Mouse (Mus musculus): ENCODE measurements around the gene Bloc1s5. TPM values are rescaled to one million over a fixed set of nuclear protein-coding genes. Genes with fewer than 3 reads are reported as not detected.
A peak's percentile ranks its signal among the peaks of the same experiment; 100 is the strongest.

The Bloc1s5 gene
- polyA plus RNA-seq, 1 experiment from 2014 or later = 20.1 TPM

DNA sequence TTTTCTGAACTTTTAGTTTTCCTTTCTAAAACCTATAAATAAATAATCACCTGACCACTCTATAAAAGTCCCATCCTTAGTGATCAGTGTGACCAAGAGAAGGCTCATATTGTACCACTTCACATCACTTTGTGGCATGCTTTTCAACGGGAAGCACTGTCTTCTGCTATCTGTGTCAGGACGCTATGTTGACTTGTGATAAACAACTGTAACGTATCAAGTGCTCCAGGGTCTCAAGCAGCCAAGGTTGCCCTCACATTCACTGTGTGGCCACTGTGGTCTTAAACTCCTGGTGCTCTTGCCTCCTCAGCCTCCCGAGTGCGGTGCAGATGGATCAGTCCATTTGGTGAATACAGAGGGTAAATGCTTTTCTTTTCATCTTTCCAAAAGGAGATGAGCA, 19.3 kb downstream of the Bloc1s5 start:
- Histone ChIP-seq H3K9me3 (replicated peaks) (0 out of 2 replicates have a peak, but pooled peaks cover 2% of the 10 kb centered on the region), H3K27me3 (no peaks in the 10 kb centered on the region), H3K4me2 (no peak overlapping the region), H3K4me1 (0 out of 2 replicates have a peak, but pooled peaks cover 4% of the 10 kb centered on the region), H3K9ac (no peak overlapping the region), H3K36me3 (peaks cover 25% of the 10 kb centered on the region), H3K4me3 (replicated peaks) (no peak overlapping the region), H3K27ac (no peak overlapping the region)
- ATAC-seq (replicated peaks; ENCODE audit: low FRiP score) = no peak
- 82% methylated on average over 5 of the region's 5 CpGs for WGBS

DNA sequence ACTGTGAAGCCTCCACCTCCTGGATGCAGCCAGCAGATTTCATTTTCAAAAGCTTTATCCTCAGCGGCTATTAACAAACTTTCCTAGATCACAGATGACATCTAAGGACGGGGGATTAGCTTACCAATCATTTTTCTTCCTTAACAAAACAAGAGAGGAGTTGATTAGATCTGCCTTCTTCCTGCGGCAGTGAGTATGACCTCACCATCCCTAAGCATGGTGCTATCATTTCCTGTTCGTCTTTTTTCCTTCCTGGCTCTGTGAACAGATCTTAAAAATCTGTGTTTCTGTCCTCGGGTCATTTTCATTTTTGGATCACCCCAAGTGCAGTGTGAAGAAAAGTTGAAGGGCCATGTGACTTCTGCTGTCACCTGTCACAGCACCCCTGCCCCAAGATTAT, 20.6 kb downstream of the Bloc1s5 start:
- Histone ChIP-seq H3K9ac (no peak overlapping the region), H3K4me3 (replicated peaks) (no peak overlapping the region), H3K27me3 (no peaks in the 10 kb centered on the region), H3K27ac (0 out of 2 replicates have a peak overlapping the region, but pooled peaks have one; percentile 18), H3K4me1 (0 out of 2 replicates have a peak, but pooled peaks cover 4% of the 10 kb centered on the region), H3K4me2 (no peak overlapping the region), H3K36me3 (peaks cover 25% of the 10 kb centered on the region), H3K9me3 (replicated peaks) (no peaks in the 10 kb centered on the region)
- no peak for ATAC-seq (replicated peaks; ENCODE audit: low FRiP score)
- WGBS = 37% methylated on average over 5 of the region's 5 CpGs

DNA sequence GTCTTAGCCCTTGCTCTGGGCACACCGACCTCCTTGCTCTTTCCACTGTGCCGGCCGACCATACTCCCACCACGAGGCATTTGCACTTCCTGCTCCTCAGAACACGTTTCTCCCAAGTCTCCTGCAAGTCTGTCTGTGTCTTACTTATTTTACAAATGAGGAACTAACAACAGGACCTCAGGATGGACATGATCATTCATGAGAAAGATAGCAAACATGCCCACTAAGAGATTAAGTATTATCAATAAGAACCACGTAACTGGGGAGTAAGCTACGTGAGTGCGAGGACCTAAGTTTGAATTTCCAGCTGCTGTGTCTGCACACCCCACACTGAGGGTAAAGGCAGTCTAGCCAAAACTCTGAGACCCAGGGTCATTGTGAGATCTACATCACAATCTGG, 21.3 kb downstream of the Bloc1s5 start:
- H3K27me3 ChIP-seq = no peaks in the 10 kb centered on the region
- 0 out of 2 replicates have a peak, but pooled peaks cover 4% of the 10 kb centered on the region for H3K4me1 ChIP-seq
- ATAC-seq (replicated peaks; ENCODE audit: low FRiP score) = no peak
- H3K4me3 ChIP-seq (replicated peaks) = no peak overlapping the region
- H3K4me2 ChIP-seq = no peak overlapping the region
- no peaks in the 10 kb centered on the region for H3K9me3 ChIP-seq (replicated peaks)
- H3K9ac ChIP-seq = no peak overlapping the region
- peaks cover 22% of the 10 kb centered on the region for H3K36me3 ChIP-seq
- no peak overlapping the region for H3K27ac ChIP-seq
- WGBS = 76% methylated on average over 8 of the region's 8 CpGs

DNA sequence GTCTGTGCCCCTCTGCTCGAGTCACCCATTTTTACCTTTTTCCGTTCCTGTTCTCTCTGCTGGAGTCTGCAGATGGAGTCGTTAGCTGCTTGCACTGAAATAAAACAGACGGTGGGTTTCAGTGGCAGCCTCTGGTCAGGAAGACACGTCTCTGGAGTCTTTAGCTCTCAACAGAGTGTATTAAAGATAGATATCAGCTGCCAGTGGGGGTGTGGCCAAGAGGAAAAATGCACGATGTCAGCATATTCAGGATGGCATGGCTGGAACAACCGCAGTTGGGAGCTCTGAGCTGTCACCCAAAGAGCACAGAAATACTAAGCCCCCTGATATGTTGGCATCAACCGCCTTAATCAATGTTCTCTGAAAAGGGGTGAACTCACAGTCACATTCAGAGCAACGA, 22.3 kb downstream of the Bloc1s5 start:
- H3K4me2 ChIP-seq = no peak overlapping the region
- H3K9ac ChIP-seq = no peak overlapping the region
- peaks cover 22% of the 10 kb centered on the region for H3K36me3 ChIP-seq
- H3K4me1 ChIP-seq = 0 out of 2 replicates have a peak, but pooled peaks cover 4% of the 10 kb centered on the region
- no peak overlapping the region for H3K27ac ChIP-seq
- H3K27me3 ChIP-seq = no peaks in the 10 kb centered on the region
- no peaks in the 10 kb centered on the region for H3K9me3 ChIP-seq (replicated peaks)
- no peak for ATAC-seq (replicated peaks; ENCODE audit: low FRiP score)
- no peak overlapping the region for H3K4me3 ChIP-seq (replicated peaks)
- WGBS = 81% methylated on average over 9 of the region's 9 CpGs

- no peak for ATAC-seq (replicated peaks; ENCODE audit: low FRiP score)
- H3K9me3 ChIP-seq (replicated peaks) = no peaks in the 10 kb centered on the region
- H3K4me3 ChIP-seq (replicated peaks) = no peak overlapping the region
- H3K27ac ChIP-seq = no peak overlapping the region
- peaks cover 24% of the 10 kb centered on the region for H3K36me3 ChIP-seq
- H3K9ac ChIP-seq = no peak overlapping the region
- no peak overlapping the region for H3K4me2 ChIP-seq
- over 99% methylated on average over 4 of the region's 4 CpGs for WGBS
- no peaks in the 10 kb centered on the region for H3K27me3 ChIP-seq
- H3K4me1 ChIP-seq = 0 out of 2 replicates have a peak, but pooled peaks cover 4% of the 10 kb centered on the region
These were observed 22.7 kb downstream of the Bloc1s5 start for GRCm38 (mm10) chr13:38612179-38612578.

DNA sequence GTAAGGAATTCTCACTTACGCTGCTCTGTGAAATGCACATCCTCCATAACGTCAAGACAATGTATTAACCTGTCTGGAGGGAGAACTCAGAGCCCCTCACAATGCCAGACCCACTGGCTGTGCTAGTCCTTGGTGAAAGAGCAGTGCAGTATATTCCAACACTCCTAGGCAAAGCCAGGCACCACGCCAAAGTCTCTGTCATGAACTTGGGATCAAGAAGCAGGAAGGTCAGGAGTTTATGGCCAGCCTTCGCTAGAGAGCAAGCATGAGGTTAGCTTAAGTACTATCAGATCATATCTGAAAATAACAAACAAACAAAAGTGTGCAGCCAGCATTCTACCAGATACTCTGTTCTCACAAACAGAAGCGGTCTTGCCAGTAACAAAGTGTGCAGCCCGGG, 24.6 kb downstream of the Bloc1s5 start:
- Histone ChIP-seq H3K27me3 (no peaks in the 10 kb centered on the region), H3K4me1 (0 out of 2 replicates have a peak, but pooled peaks cover 4% of the 10 kb centered on the region), H3K27ac (no peak overlapping the region), H3K4me3 (replicated peaks) (no peak overlapping the region), H3K4me2 (no peak overlapping the region), H3K36me3 (peaks cover 25% of the 10 kb centered on the region), H3K9ac (no peak overlapping the region), H3K9me3 (replicated peaks) (no peaks in the 10 kb centered on the region)
- ATAC-seq (replicated peaks; ENCODE audit: low FRiP score) = no peak
- WGBS = 71% methylated on average over 6 of the region's 6 CpGs

- Histone ChIP-seq H3K27ac (no peak overlapping the region), H3K4me3 (replicated peaks) (no peak overlapping the region), H3K36me3 (peaks cover 25% of the 10 kb centered on the region), H3K9ac (no peak overlapping the region), H3K4me1 (no peaks in the 10 kb centered on the region), H3K4me2 (no peak overlapping the region), H3K9me3 (replicated peaks) (no peaks in the 10 kb centered on the region), H3K27me3 (no peaks in the 10 kb centered on the region)
- 93% methylated on average over 6 of the region's 6 CpGs for WGBS
- ATAC-seq (replicated peaks; ENCODE audit: low FRiP score) = no peak
These were observed 27.8 kb downstream of the Bloc1s5 start for GRCm38 (mm10) chr13:38607130-38607529.

- Histone ChIP-seq H3K9ac (no peak overlapping the region), H3K36me3 (peaks cover 20% of the 10 kb centered on the region; the same call in 1 of the 2 replicates), H3K4me2 (no peak overlapping the region), H3K4me1 (no peaks in the 10 kb centered on the region), H3K4me3 (replicated peaks) (no peak overlapping the region), H3K9me3 (replicated peaks) (no peaks in the 10 kb centered on the region), H3K27me3 (no peaks in the 10 kb centered on the region), H3K27ac (no peak overlapping the region)
- WGBS = 80% methylated on average over 6 of the region's 6 CpGs
- no peak for ATAC-seq (replicated peaks; ENCODE audit: low FRiP score)
These were observed 29.6 kb downstream of the Bloc1s5 start for GRCm38 (mm10) chr13:38605353-38605752.

DNA sequence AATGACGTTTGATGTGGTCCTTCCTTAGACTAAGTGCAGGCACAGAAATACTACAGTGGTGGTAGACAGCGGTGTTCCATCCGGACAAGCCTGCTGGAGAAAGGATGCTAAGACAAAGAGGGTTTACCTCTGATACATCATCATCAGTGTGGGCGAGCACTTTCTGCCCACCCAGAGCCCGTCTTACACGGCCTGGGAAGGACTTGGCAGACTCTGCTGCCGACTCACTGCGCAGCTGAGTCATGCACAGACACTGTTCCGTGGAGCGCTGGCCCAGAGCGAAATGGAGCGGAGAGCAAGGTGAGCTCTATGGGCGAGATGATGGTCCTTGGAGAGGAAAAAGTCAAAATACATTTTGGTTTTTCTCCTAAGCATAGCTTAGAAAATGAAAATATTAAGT, 31.9 kb downstream of the Bloc1s5 start:
- H3K9ac ChIP-seq = no peak overlapping the region
- H3K36me3 ChIP-seq = peaks cover 24% of the 10 kb centered on the region; the same call in 1 of the 2 replicates
- H3K4me1 ChIP-seq = no peaks in the 10 kb centered on the region
- no peak overlapping the region for H3K4me2 ChIP-seq
- no peaks in the 10 kb centered on the region for H3K27me3 ChIP-seq
- WGBS = 90% methylated on average over 13 of the region's 13 CpGs
- no peaks in the 10 kb centered on the region for H3K9me3 ChIP-seq (replicated peaks)
- ATAC-seq (replicated peaks; ENCODE audit: low FRiP score) = no peak
- no peak overlapping the region for H3K4me3 ChIP-seq (replicated peaks)
- H3K27ac ChIP-seq = no peak overlapping the region

DNA sequence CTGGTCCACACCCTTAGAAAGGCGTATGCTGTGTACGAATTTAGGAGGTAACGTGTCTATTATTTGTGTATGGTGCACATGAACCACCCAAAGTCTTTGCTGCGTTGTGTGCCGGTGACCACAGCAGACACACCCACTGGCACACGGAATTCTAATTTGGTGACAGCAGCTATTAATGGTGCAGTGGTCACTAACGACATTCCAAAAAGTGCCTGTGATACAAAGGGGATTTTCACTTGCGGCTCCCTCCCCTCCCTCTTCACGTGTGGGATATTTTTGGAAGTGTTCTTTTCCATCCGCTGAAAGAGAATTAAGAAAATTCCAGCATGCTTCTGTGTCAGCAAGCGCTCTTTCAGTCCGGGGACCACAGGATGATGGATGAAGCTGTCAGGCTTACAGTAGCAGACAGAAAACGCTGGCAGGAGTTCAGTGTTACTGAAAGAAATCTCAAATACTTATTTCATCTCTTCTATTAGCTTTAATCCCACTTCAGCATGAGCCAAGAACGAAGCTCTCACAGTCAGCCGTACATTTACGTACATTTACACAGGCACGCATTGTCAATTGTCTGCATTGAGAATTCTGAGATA, 32.6 kb downstream of the Bloc1s5 start:
- H3K36me3 ChIP-seq = peaks cover 24% of the 10 kb centered on the region; the same call in 1 of the 2 replicates
- H3K4me2 ChIP-seq = no peak overlapping the region
- no peak overlapping the region for H3K9ac ChIP-seq
- 72% methylated on average over 17 of the region's 17 CpGs for WGBS
- no peak overlapping the region for H3K27ac ChIP-seq
- no peaks in the 10 kb centered on the region for H3K9me3 ChIP-seq (replicated peaks)
- ATAC-seq (replicated peaks; ENCODE audit: low FRiP score) = no peak
- H3K4me3 ChIP-seq (replicated peaks) = no peak overlapping the region
- H3K27me3 ChIP-seq = no peaks in the 10 kb centered on the region
- no peaks in the 10 kb centered on the region for H3K4me1 ChIP-seq

DNA sequence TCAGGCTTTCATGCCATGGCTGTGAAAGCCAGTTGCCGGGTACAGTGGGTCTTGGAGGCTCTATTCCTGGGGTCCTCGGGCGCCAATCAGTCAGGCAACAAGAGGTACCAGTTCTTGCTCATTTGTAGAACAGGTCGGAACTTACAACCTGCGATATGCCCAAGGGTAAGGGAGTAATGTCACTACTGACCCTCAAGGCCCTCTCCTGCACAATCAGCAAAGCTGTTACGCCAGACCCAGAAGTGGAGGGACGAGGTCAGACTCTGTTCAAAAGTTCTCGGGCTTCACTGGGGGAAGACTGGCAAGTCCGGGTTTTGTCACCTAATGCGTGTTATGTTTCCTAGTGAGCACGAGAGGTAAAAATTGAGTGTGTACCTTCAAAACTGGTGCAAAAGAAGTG, 34.1 kb downstream of the Bloc1s5 start:
- Histone ChIP-seq H3K4me2 (no peak overlapping the region), H3K4me3 (replicated peaks) (no peak overlapping the region), H3K4me1 (no peaks in the 10 kb centered on the region), H3K9ac (no peak overlapping the region), H3K27me3 (no peaks in the 10 kb centered on the region), H3K9me3 (replicated peaks) (no peaks in the 10 kb centered on the region), H3K27ac (no peak overlapping the region), H3K36me3 (peaks cover 18% of the 10 kb centered on the region; the same call in 1 of the 2 replicates)
- WGBS = 85% methylated on average over 11 of the region's 11 CpGs
- ATAC-seq (replicated peaks; ENCODE audit: low FRiP score) = no peak

DNA sequence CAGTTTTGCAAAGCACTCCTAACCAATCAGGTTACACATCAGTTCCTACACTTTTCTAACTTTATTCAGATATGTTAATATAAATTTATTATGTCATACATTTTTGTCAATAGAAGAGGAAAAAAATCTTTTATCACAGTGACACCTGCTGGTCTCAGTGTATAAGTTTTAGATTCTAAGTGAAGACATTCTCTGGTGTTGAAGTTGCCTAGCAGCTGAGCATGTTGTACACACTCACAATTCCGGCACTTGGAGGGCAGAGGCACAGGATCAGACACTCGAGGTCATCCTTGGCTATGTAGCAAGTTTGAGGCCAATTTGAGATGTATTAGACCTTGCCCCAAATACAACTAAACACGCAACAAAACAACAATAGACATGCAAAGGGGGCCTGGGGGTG, 37.8 kb downstream of the Bloc1s5 start:
- Histone ChIP-seq H3K9me3 (replicated peaks) (no peaks in the 10 kb centered on the region), H3K4me3 (replicated peaks) (no peak overlapping the region), H3K36me3 (peaks cover 4% of the 10 kb centered on the region; the same call in 1 of the 2 replicates), H3K27ac (no peak overlapping the region), H3K4me2 (no peak overlapping the region), H3K9ac (no peak overlapping the region), H3K27me3 (no peaks in the 10 kb centered on the region), H3K4me1 (peaks cover 8% of the 10 kb centered on the region)
- ATAC-seq (replicated peaks; ENCODE audit: low FRiP score) = no peak
- WGBS = 70% methylated on average over 3 of the region's 3 CpGs

DNA sequence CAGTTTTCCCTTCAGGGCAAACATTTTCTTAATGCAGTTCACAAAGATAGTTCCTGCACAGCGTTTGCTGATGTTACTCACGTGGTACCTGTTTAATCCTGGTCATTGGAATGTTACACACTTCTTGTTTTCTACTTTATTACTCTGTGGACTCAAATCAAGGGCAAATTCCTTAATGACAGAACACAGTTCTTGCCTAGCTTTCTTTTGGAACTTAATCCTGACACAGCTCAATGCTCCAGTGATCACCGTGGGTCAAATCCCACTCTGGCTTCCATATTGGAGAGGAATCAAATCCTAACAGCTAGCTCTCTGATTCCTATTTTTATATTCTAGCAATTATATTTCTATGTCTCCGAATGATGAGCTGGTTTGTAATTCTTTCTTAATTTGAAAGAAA, 38.4 kb downstream of the Bloc1s5 start:
- Histone ChIP-seq H3K4me2 (no peak overlapping the region), H3K9ac (no peak overlapping the region), H3K4me1 (peaks cover 8% of the 10 kb centered on the region), H3K36me3 (peaks cover 4% of the 10 kb centered on the region; the same call in 1 of the 2 replicates), H3K9me3 (replicated peaks) (no peaks in the 10 kb centered on the region), H3K27me3 (no peaks in the 10 kb centered on the region), H3K27ac (no peak overlapping the region), H3K4me3 (replicated peaks) (no peak overlapping the region)
- 51% methylated on average over 4 of the region's 4 CpGs for WGBS
- ATAC-seq (replicated peaks; ENCODE audit: low FRiP score) = no peak; the same call in 1 of the 2 replicates
